Mouse (Mus musculus) embryonic facial prominence, embryonic 11.5 days (tissue): Measurements from ENCODE around the gene Nxnl2. TPM values are rescaled to one million over a fixed set of nuclear protein-coding genes. Genes with fewer than 3 reads are reported as not detected.
A peak's percentile ranks its signal among the peaks of the same experiment; 100 is the strongest.
"Not testable (repeated sequence)": the region's sequence is repeated elsewhere in the genome, so short reads cannot be mapped to it uniquely, and the experiment has no call there.

ENCODE experiments used
- ATAC-seq: fragments of 200-750 bp; cut with Nextera tagmentation; replicated peaks from 2 replicates; pipeline ENCODE4 v1.8.0; 2017; ENCODE audit warnings: low read depth; ENCODE audit not compliant: insufficient number of reproducible peaks, low FRiP score, low TSS enrichment
- DNase-seq: peaks from one replicate; pipeline ENCODE4 v3.0.0-alpha.2; 2015; ENCODE audit warnings: low spot score
- H3K27ac ChIP-seq: fragments of 300-500 bp; sonication (generic); replicated peaks from 2 replicates; pipeline ENCODE4 v1.5.1; 2014; ENCODE audit warnings: mild to moderate bottlenecking, low read depth, low read length, control low read depth
- H3K27me3 ChIP-seq: fragments of 300-500 bp; sonication (generic); 2 replicates; pipeline ENCODE4 v1.6.1; 2014; ENCODE audit warnings: mild to moderate bottlenecking, low read length, moderate library complexity, mixed read lengths; ENCODE audit not compliant: control insufficient read depth, insufficient read depth
- H3K36me3 ChIP-seq: fragments of 300-500 bp; sonication (generic); replicated peaks from 2 replicates; pipeline ENCODE4 v1.6.1; 2014; ENCODE audit warnings: low read depth, mild to moderate bottlenecking, low read length, moderate library complexity, mixed read lengths; ENCODE audit not compliant: control insufficient read depth, insufficient read depth
- H3K4me1 ChIP-seq: fragments of 300-500 bp; sonication (generic); 2 replicates; pipeline ENCODE4 v1.6.1; 2014; ENCODE audit warnings: low read length, mixed read lengths; ENCODE audit not compliant: control insufficient read depth, insufficient read depth
- H3K4me2 ChIP-seq: fragments of 300-500 bp; sonication (generic); 2 replicates; pipeline ENCODE4 v1.6.1; 2014; ENCODE audit warnings: low read depth, mild to moderate bottlenecking, control low read depth, low read length, moderate library complexity
- H3K4me3 ChIP-seq: fragments of 300-500 bp; sonication (generic); 2 replicates; pipeline ENCODE4 v1.5.1; 2014; ENCODE audit warnings: low read depth, low read length, control low read depth
- H3K9ac ChIP-seq: fragments of 300-500 bp; sonication (generic); replicated peaks from 2 replicates; pipeline ENCODE4 v1.6.1; 2014; ENCODE audit warnings: mild to moderate bottlenecking, control low read depth, low read length
- H3K9me3 ChIP-seq: fragments of 300-500 bp; sonication (generic); replicated peaks from 2 replicates; pipeline ENCODE4 v1.6.1; 2016; ENCODE audit warnings: mild to moderate bottlenecking, low read length, inconsistent platforms, mixed read lengths; ENCODE audit not compliant: control insufficient read depth
- WGBS: fragments of 180-500 bp; shearing (Covaris S2); extraction: QIAGEN DNeasy Blood & Tissue Kit; methylation state at CpG from one replicate; pipeline ENCODE4 v1.1.7; 2014; 5-methylcytosine and 5-hydroxymethylcytosine counted together
- polyA plus RNA-seq: library from polyadenylated mRNA; unstranded; fragments of >200 nt; fragmentation: Nextera tagmentation; extraction: Ambion mirVana; gene quantifications from 2 replicates; pipeline ENCODE4 v1.2.1, GENCODE M21; 2014

The Nxnl2 gene
- polyA plus RNA-seq, 1 experiment from 2014 or later, result 1.7 TPM

DNA sequence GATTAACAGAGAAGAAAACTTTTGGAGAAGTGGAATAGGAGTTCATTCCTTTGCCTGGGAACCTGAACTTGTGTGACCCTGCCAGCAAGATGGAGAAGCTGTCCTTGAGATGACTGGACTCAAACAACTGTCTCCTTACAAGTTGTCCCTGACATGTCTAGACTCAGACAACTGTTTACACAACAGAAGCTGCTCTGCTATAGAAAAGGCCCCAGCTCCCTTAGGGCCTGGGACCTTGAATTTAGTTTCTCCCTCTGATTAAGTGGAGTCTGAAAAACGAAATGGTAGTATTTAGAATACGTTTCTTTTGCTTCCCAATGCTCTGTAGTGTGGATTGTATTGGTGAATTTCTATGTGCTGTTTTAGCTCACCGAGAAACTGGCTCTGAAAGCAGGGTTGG is 14.1 kb downstream of the Nxnl2 start:
- ATAC-seq, result no peak

DNA sequence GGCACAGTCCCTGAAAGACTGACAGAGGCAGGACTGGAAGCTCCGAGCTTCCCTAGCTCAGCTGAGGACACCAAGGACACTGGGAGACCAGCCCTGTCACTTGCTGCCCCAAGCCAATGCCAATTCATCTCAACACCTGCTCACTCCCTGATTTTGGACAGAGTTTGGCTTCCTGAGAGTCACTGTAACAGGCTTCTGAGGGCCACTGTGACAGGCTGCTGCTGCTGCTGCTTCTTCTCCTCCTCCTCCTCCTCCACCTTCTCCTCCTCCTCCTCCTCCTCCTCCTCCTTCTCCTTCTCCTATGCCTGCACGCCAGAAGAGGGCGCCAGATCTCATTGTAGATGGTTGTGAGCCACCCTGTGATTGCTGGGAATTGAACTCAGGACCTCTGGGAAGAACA is 19.5 kb downstream of the Nxnl2 start:
- H3K27me3 ChIP-seq, result no peaks in the 10 kb centered on the region
- H3K9me3 ChIP-seq, result no peaks in the 10 kb centered on the region
- H3K27ac ChIP-seq, result no peak overlapping the region
- H3K4me3 ChIP-seq, result no peak overlapping the region
- WGBS, result 61% methylated on average over 3 of the region's 3 CpGs
- no peak for ATAC-seq
- DNase-seq, result no peak
- no peaks in the 10 kb centered on the region for H3K36me3 ChIP-seq
- no peak overlapping the region for H3K9ac ChIP-seq
- H3K4me2 ChIP-seq, result no peak overlapping the region
- no peaks in the 10 kb centered on the region for H3K4me1 ChIP-seq

More for the DNA sequence above, 14.1 kb downstream of the Nxnl2 start:
- no peak overlapping the region for H3K4me3 ChIP-seq
- H3K27ac ChIP-seq, result no peak overlapping the region
- H3K36me3 ChIP-seq, result no peaks in the 10 kb centered on the region
- no peak overlapping the region for H3K4me2 ChIP-seq
- WGBS, result 79% methylated on average over 3 of the region's 3 CpGs
- no peaks in the 10 kb centered on the region for H3K27me3 ChIP-seq
- H3K9ac ChIP-seq, result no peak overlapping the region
- H3K9me3 ChIP-seq, result no peaks in the 10 kb centered on the region
- no peak for DNase-seq
- no peaks in the 10 kb centered on the region for H3K4me1 ChIP-seq

DNA sequence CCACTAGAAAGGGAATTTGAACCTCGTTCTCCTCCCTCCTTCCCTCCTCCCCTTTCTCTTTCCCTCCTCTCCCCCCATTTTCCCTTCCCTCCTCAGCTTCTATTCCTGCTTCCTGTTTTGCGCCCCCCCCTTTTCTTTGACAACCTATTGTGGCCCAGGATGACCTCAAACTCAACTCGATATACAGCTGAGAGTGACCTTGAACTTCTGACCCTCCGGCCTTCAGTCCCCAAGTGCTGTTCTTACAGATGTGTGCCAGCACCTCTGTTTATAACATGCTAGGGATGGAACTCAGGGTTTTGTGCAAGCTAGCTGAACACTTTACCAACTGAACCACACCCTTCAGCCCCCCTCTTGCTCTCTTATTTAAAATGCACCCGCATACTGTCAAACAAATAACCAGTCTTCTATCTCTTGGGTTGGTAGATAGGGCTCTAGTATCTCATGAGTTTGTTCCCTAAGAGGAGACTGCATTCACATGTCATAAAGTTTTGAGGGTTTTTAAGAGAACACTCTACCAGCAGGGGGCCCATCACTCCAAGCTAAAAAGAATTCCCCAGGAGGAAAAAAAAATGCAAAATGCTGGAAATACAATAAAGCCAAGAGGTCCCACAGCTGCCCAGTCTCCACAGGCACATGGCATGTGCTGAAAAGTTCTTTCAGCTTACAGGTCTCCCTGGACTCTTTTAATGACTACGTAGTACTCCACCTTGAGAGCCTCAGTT is 20.8 kb downstream of the Nxnl2 start:
- Histone ChIP-seq H3K4me2 (no peak overlapping the region), H3K4me3 (no peak overlapping the region), H3K9ac (no peak overlapping the region), H3K4me1 (no peaks in the 10 kb centered on the region), H3K36me3 (no peaks in the 10 kb centered on the region), H3K27ac (no peak overlapping the region), H3K9me3 (no peaks in the 10 kb centered on the region), H3K27me3 (no peaks in the 10 kb centered on the region)
- no peak for ATAC-seq
- peak; percentile 73 for DNase-seq
- 72% methylated on average over 6 of the region's 6 CpGs for WGBS

DNA sequence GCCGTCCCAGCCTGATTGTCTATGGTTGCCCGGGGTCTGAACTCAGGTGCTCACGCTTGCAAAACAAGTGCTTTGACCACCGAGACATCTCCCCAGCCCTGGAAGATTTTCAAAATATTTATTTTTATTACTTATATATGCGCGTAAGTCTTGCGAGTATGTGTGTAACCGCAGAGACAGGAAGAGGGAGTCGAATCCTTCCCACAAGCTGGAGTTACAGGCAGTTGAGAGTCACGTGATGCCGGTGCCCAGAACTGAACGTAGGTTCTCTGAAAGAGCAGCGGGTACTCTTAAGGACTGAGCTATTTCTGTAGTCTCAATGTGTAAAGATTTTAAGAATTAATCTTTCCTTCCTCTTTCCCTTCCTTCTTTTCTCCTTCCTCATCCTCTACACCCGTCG is 23.1 kb downstream of the Nxnl2 start:
- Histone ChIP-seq H3K27me3 (no peaks in the 10 kb centered on the region), H3K4me1 (no peaks in the 10 kb centered on the region), H3K36me3 (no peaks in the 10 kb centered on the region), H3K9me3 (no peaks in the 10 kb centered on the region), H3K9ac (no peak overlapping the region), H3K4me2 (no peak overlapping the region), H3K27ac (no peak overlapping the region), H3K4me3 (no peak overlapping the region)
- ATAC-seq, result no peak
- DNase-seq, result no peak
- WGBS, result 93% methylated on average over 15 of the region's 15 CpGs

DNA sequence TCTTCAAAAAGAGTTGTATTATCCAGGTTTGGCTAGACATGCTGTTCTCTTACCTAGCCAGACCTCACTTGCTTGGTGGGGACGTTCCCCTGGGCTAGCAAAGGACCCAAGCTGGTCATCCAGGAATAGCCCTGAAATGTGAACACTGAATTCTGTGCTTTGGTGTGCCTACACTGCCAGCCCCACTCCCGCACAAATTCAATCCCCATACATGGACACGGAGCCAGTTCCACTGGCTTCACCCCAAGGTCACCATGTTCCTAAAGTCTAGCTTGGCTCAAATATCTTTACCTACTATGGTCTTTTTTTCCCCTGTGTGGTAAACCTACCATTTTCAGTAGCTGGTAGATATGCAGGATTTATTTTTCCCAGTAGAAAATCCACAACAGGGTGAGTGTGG is 26.9 kb downstream of the Nxnl2 start:
- no peaks in the 10 kb centered on the region for H3K27me3 ChIP-seq
- H3K27ac ChIP-seq, result no peak overlapping the region
- WGBS, result 79% methylated on average over 3 of the region's 3 CpGs
- DNase-seq (no peak), ATAC-seq (no peak)
- no peak overlapping the region for H3K9ac ChIP-seq
- no peaks in the 10 kb centered on the region for H3K4me1 ChIP-seq
- H3K4me3 ChIP-seq, result no peak overlapping the region
- no peaks in the 10 kb centered on the region for H3K9me3 ChIP-seq
- no peaks in the 10 kb centered on the region for H3K36me3 ChIP-seq
- no peak overlapping the region for H3K4me2 ChIP-seq

DNA sequence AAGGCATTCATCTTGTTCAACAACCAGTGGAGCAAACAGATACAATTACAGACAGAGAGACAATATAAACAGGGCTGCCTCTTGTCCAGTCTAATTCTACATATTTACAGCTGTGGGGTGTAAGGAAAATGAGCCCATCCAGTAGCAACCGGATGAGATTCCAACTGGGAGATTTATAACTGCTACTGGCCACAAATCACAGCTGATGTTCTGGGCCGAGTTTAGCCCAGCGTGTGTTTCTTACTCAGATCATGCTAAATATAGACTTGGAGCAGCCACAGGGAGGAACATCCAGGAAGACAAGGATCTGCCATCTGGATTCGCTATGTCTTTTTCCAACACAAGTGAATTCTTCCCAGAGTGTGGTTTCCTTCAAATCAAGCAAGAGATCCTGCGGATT is 27.4 kb downstream of the Nxnl2 start:
- Histone ChIP-seq H3K4me1 (no peaks in the 10 kb centered on the region), H3K27me3 (no peaks in the 10 kb centered on the region), H3K4me3 (no peak overlapping the region), H3K9me3 (no peaks in the 10 kb centered on the region), H3K4me2 (no peak overlapping the region), H3K9ac (no peak overlapping the region), H3K27ac (no peak overlapping the region), H3K36me3 (no peaks in the 10 kb centered on the region)
- WGBS, result 81% methylated on average over 5 of the region's 5 CpGs
- no peak for DNase-seq
- no peak for ATAC-seq

DNA sequence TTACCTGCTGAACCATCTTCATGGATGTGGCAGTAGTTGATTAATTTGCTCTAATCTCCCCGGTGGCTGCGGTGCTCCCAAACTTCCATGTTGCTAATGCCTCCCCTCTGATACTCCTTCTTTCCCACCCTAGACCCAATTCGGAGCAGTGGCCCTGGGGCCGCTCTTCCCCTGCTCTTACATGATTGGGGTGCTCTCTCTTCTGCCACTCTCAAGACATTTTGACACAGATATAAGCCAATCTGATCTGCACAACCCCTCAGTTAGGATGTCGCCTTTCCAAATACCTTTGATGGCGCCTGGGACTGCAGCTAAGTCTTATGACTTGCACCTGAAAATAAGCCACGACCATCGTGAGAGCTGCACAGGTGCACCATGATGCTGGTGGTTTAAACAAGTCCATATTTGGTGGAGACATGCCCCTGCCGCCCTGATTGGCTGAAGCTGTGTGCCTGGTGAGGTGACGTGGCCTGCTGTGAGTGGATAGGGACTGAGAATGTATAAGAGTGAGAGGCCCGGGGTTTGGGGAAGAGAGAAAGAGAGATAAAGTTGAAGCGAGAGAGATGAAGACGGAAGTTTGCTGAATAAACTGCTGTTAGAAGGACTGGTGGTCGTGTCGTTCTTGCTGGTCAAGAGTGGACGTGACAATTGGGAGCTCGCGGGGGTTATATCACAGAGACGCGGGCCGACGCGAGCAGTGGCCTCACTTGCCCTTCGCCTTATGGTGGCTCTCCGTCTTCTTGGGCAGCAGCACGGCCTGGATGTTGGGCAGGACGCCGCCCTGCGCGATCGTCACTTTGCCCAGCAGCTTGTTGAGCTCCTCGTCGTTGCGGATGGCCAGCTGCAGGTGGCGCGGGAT is 31.4 kb downstream of the Nxnl2 start:
- H3K27ac ChIP-seq, H3K27me3 ChIP-seq, H3K4me1 ChIP-seq, H3K9me3 ChIP-seq, DNase-seq, H3K36me3 ChIP-seq, H3K9ac ChIP-seq, H3K4me3 ChIP-seq: not testable (repeated sequence)
- peak; percentile 74 for ATAC-seq
- 45% methylated on average over 30 of the region's 36 CpGs for WGBS
- H3K4me2 ChIP-seq, result peak overlapping the region; percentile 40

DNA sequence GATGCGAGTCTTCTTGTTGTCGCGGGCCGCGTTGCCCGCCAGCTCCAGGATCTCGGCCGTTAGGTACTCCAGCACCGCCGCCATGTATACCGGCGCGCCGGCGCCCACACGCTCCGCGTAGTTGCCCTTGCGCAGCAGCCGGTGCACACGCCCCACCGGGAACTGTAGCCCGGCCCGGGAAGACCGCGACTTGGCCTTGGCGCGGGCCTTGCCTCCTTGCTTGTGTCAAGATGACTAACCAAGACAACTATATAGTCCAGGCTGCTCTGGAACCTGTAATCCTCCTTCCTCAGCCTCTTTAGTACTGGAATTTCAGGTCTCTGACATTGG is 32.0 kb downstream of the Nxnl2 start:
- not testable (repeated sequence) for ATAC-seq, H3K27ac ChIP-seq, H3K4me1 ChIP-seq, H3K36me3 ChIP-seq, DNase-seq, H3K27me3 ChIP-seq, H3K9me3 ChIP-seq
- peak overlapping the region; percentile 40 for H3K4me2 ChIP-seq
- 0 out of 2 replicates have a peak overlapping the region, but pooled peaks have one; percentile 15 for H3K4me3 ChIP-seq
- H3K9ac ChIP-seq, result 0 out of 2 replicates have a peak overlapping the region, but pooled peaks have one; percentile 32
- WGBS, result 4% methylated on average over 27 of the region's 28 CpGs
